In genomic region chr3:34624721-34625270, GRCm38 (mm10) we compare ENCODE assay signal across 38 mouse cellular contexts. TPM values are rescaled to one million over a fixed set of nuclear protein-coding genes. Genes with fewer than 3 reads are reported as not detected.
"Had no signal": no experiment of that assay in that cellular context is flagged by ENCODE, and none has a peak within 500 bp of the region (broad histone marks: within the 10 kb centered on the region; RNA-seq: fewer than 3 reads in every experiment).

No protein-coding gene starts in this region.

- H3K4me2 ChIP-seq: heart, embryonic 11.5 days; heart, embryonic 12.5 days; heart, embryonic 13.5 days; heart, embryonic 15.5 days; hindbrain, embryonic 12.5 days; hindbrain, embryonic 13.5 days; hindbrain, embryonic 14.5 days; hindbrain, embryonic 15.5 days; intestine, embryonic 15.5 days; kidney, embryonic 15.5 days had no signal

- H3K4me1 ChIP-seq: heart, embryonic 12.5 days; heart, embryonic 13.5 days; heart, embryonic 15.5 days; hindbrain, embryonic 10.5 days; hindbrain, embryonic 12.5 days; hindbrain, embryonic 13.5 days; hindbrain, embryonic 15.5 days; intestine, embryonic 15.5 days; kidney, embryonic 15.5 days had no signal

- DNase-seq: heart, postnatal 10 days; heart, postnatal 14 days; heart, postnatal 36 days; kidney, adult 11 months; kidney, adult 18-20 months; kidney, adult 2 months; kidney, adult 8-10 months; kidney, adult 9 months; kidney, postnatal 10 days; kidney, postnatal 14 days; kidney, postnatal 25 days; kidney, postnatal 36 days; kidney, postnatal 4 days; layer of hippocampus, adult 9-11 months; layer of hippocampus, postnatal 36 days had no signal

- H3K4me3 ChIP-seq: heart, embryonic 12.5 days; heart, embryonic 13.5 days; heart, embryonic 15.5 days; hindbrain, embryonic 10.5 days; hindbrain, embryonic 12.5 days; hindbrain, embryonic 13.5 days; hindbrain, embryonic 15.5 days; intestine, embryonic 15.5 days; kidney, embryonic 15.5 days; layer of hippocampus, adult 2 months; left cerebral cortex, adult 2 months had no signal

- ATAC-seq: hindbrain, embryonic 16.5 days; hindbrain, postnatal 0 days; inflammation-experienced regulatory T-cells, adult 6 months; intestine, embryonic 15.5 days; intestine, embryonic 16.5 days had no signal

- H3K36me3 ChIP-seq: heart, embryonic 12.5 days; heart, embryonic 13.5 days; heart, embryonic 15.5 days; hindbrain, embryonic 12.5 days; hindbrain, embryonic 13.5 days; hindbrain, embryonic 15.5 days; intestine, embryonic 15.5 days; kidney, embryonic 15.5 days had no signal

- H3K27me3 ChIP-seq: heart, embryonic 13.5 days; heart, embryonic 15.5 days; hindbrain, embryonic 12.5 days; hindbrain, embryonic 15.5 days; intestine, embryonic 15.5 days; kidney, embryonic 15.5 days had no signal

- H3K9me3 ChIP-seq: heart, embryonic 12.5 days; heart, embryonic 13.5 days; heart, embryonic 15.5 days; hindbrain, embryonic 12.5 days; hindbrain, embryonic 13.5 days; hindbrain, embryonic 15.5 days; intestine, embryonic 15.5 days; kidney, embryonic 15.5 days had no signal

- H3K27ac ChIP-seq: heart, embryonic 13.5 days; heart, embryonic 15.5 days; hindbrain, embryonic 10.5 days; hindbrain, embryonic 12.5 days; hindbrain, embryonic 13.5 days; hindbrain, embryonic 14.5 days; hindbrain, embryonic 15.5 days; hindbrain, postnatal 0 days; intestine, embryonic 15.5 days; kidney, embryonic 15.5 days; kidney, postnatal 0 days; layer of hippocampus, adult 2 months; left cerebral cortex, adult 2 months had no signal

- H3K9ac ChIP-seq: heart, embryonic 12.5 days; heart, embryonic 13.5 days; heart, embryonic 15.5 days; hindbrain, embryonic 12.5 days; hindbrain, embryonic 13.5 days; hindbrain, embryonic 14.5 days; hindbrain, embryonic 15.5 days; intestine, embryonic 15.5 days; kidney, embryonic 15.5 days had no signal

RNA-seq across cellular contexts. Expression of gene Sox2, which starts 25.4 kb away (rescaled TPM):
- total RNA-seq: heart, postnatal 25 days; hematopoietic stem cell, adult 5-6 weeks had no signal
- polyA plus RNA-seq: heart, postnatal 0 days; inflammation-experienced regulatory T-cells, adult 6 months; kidney, embryonic 14.5 days; kidney, embryonic 16.5 days; kidney, postnatal 0 days had no signal
